Mouse (Mus musculus): Measurements from ENCODE around the gene 4933425L06Rik.

DNA sequence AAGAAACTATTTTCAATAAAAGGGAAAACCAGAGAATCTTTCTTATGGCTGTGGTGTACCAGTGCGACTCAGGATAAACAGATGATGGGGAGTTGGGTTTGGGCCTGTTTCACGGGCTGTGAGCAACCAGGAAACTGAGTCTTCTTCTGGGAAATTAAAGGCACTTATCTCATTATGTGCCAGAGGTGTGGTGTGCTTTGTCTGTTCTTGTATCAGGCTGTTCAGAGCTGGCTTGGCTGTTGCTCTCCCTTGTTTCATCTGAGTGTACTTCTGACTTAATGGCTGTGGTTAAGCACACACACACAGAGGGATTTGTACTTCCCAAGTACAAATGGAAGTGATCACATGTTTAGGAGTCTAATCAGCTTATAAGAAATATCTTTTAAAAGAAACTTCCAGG lies 22.5 kb downstream of the 4933425L06Rik start:
- no peak for TF ChIP-seq GATA1 (IDR thresholded peaks at IDR 0.05; ENCODE audit: low read length)
- TF ChIP-seq TAL1 (IDR thresholded peaks at IDR 0.05; ENCODE audit: low read length) = no peak

Data from erythroblast, embryonic 14.5 days (primary cell).